Mouse (Mus musculus) brain, embryonic 14.5 days (tissue): ENCODE measurements around the gene Cfap157.

Experiments
- CTCF ChIP-seq: fragments of 200-500 bp; IDR thresholded peaks from 2 replicates; pipeline ENCODE4 v1.5.1; 2012; ENCODE audit warnings: inconsistent platforms, mild to moderate bottlenecking, moderate library complexity, borderline replicate concordance; ENCODE audit not compliant: insufficient read depth, insufficient read length; ENCODE audit errors: extremely low read depth
- POLR2A ChIP-seq: fragments of 200-500 bp; IDR thresholded peaks from 2 replicates; pipeline ENCODE4 v1.6.1; 2012; ENCODE audit warnings: mild to moderate bottlenecking, inconsistent platforms, borderline replicate concordance; ENCODE audit not compliant: poor library complexity, insufficient read depth, insufficient read length, severe bottlenecking; ENCODE audit errors: extremely low read depth

GRCm38 (mm10) chr2:32759001-32759400, 25.2 kb downstream of the Cfap157 start:
- TF ChIP-seq CTCF = no peak
- TF ChIP-seq POLR2A = no peak
